Mouse (Mus musculus) CD4-positive, CD25-positive, alpha-beta regulatory T cell, adult 4 months (primary cell): ENCODE results near the gene Pdpk1. TPM values are rescaled to one million over a fixed set of nuclear protein-coding genes. Genes with fewer than 3 reads are reported as not detected.

Experiments used
- ATAC-seq: one replicate; pipeline ENCODE4 v1.8.0; 2017
- polyA plus RNA-seq, 2 experiments: library from polyadenylated mRNA; unstranded; fragments of 100-300 nt; shearing (Covaris generic); gene quantifications; one replicate each; pipeline ENCODE4 v1.2.1; 2017

Pdpk1 gene
- polyA plus RNA-seq, 2 experiments from 2014 or later = 30.4 to 37.6 TPM

DNA sequence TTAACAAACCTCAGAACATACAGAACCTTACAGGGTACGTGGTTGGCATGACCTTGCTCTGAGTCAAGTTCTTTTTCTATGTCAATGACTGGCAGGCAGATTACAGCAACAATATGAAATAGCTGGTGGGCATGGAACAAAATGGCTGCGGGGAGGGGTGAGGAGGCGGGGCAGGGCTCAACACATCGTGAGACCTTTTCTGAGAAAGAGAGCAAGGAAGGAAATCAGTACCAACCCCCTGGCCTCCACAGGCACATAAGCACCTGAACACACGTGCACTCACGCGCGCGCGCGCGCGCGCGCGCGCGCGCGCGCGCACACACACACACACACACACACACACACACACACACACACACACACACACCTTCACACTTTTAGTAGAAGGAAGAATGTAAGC lies 120.2 kb downstream of the Pdpk1 start:
- no peak for ATAC-seq

GRCm38 (mm10) chr17:24029477-24029876 lies 121.2 kb downstream of the Pdpk1 start:
- no peak for ATAC-seq

Other genes starting within 250 kb of the Pdpk1 start
- not detected for gene Dcpp3, start 233.5 kb downstream of the Pdpk1 start, polyA plus RNA-seq
- not detected for gene Sbp, start 209.3 kb downstream of the Pdpk1 start, polyA plus RNA-seq
- not detected for gene Sbpl, start 195.7 kb downstream of the Pdpk1 start, polyA plus RNA-seq
- not detected for gene Prss30, start 170.4 kb downstream of the Pdpk1 start, polyA plus RNA-seq
- not detected for gene Prss22, start 152.8 kb downstream of the Pdpk1 start, polyA plus RNA-seq
- not detected for gene Prss27, start 112.8 kb downstream of the Pdpk1 start, polyA plus RNA-seq
- gene Kctd5, start 77.4 kb downstream of the Pdpk1 start, polyA plus RNA-seq = 1 to 10 TPM; 2.3 to 5.2 TPM
- gene Amdhd2, start 12.8 kb upstream of the Pdpk1 start, polyA plus RNA-seq = 10 to 100 TPM; 20.2 to 37.8 TPM
- gene Atp6v0c, start 18.8 kb upstream of the Pdpk1 start, polyA plus RNA-seq = 100 to 1,000 TPM; 213 to 271 TPM
- gene Tbc1d24, start 54.6 kb upstream of the Pdpk1 start, polyA plus RNA-seq = under 1 TPM; 0.47 to 0.62 TPM
- gene Ntn3, start 58.6 kb upstream of the Pdpk1 start, polyA plus RNA-seq = under 1 TPM in 1 of 2 experiments, not detected in 1; 0.07 TPM
- 10 to 100 TPM in 1 of 2 experiments, 1 to 10 TPM in 1; 8.9 to 17.5 TPM for gene Tedc2, start 69.9 kb upstream of the Pdpk1 start, polyA plus RNA-seq
- 1 to 10 TPM; 4.1 to 6.6 TPM for gene Ccnf, start 100.6 kb upstream of the Pdpk1 start, polyA plus RNA-seq
- gene Abca17, start 200.1 kb upstream of the Pdpk1 start, polyA plus RNA-seq = under 1 TPM in 1 of 2 experiments, not detected in 1; 0.49 TPM
- gene Abca3, start 201.0 kb upstream of the Pdpk1 start, polyA plus RNA-seq = 10 to 100 TPM; 17.0 to 23.7 TPM